Mouse (Mus musculus): ENCODE measurements around the gene Mfsd5. TPM values are rescaled to one million over a fixed set of nuclear protein-coding genes. Genes with fewer than 3 reads are reported as not detected.

Gene Mfsd5
- total RNA-seq (2023): 10 to 100 TPM; 28.8 to 32.5 TPM

GRCm38 (mm10) chr15:102279092-102279782, at the start of gene Mfsd5:
Gene Mfsd5, plus strand, starts transcription at chr15:102279454.

GRCm38 (mm10) chr15:102231748-102232147, 47.5 kb upstream of the Mfsd5 start, which contains the start of gene Itgb7:
Gene Itgb7, minus strand, starts transcription at chr15:102231944.

GRCm38 (mm10) chr15:102257202-102258075, 21.8 kb upstream of the Mfsd5 start, which contains the start of gene Rarg:
Gene Rarg, minus strand, starts transcription at chr15:102257517.

GRCm38 (mm10) chr15:102270274-102270960, 8.8 kb upstream of the Mfsd5 start, which contains the start of gene Gm9918:
Gene Gm9918, plus strand, starts transcription at chr15:102270563.

GRCm38 (mm10) chr15:102295633-102296367, 16.5 kb downstream of the Mfsd5 start, which contains the start of gene Espl1:
Gene Espl1, plus strand, starts transcription at chr15:102296266.

GRCm38 (mm10) chr15:102326022-102326576, 46.8 kb downstream of the Mfsd5 start, which contains the start of gene Pfdn5:
Gene Pfdn5, plus strand, starts transcription at chr15:102326116.

Other genes starting within 250 kb of the Mfsd5 start
- gene Eif4b, start 205.7 kb upstream of the Mfsd5 start, total RNA-seq (2023): 100 to 1,000 TPM; 241 to 248 TPM
- under 1 TPM; 0.15 to 0.77 TPM for gene Tns2, start 179.0 kb upstream of the Mfsd5 start, total RNA-seq (2023)
- 10 to 100 TPM; 37.2 to 42.0 TPM for gene Spryd3, start 143.2 kb upstream of the Mfsd5 start, total RNA-seq (2023)
- not detected for gene Igfbp6, start 135.1 kb upstream of the Mfsd5 start, total RNA-seq (2023)
- gene Soat2, start 128.9 kb upstream of the Mfsd5 start, total RNA-seq (2023): under 1 TPM; 0.41 to 0.50 TPM
- 100 to 1,000 TPM; 146 to 149 TPM for gene Zfp740, start 76.2 kb upstream of the Mfsd5 start, total RNA-seq (2023)
- gene Csad, start 74.7 kb upstream of the Mfsd5 start, total RNA-seq (2023): 10 to 100 TPM; 23.3 to 26.4 TPM
- 100 to 1,000 TPM; 229 to 246 TPM for gene Itgb7, start 47.5 kb upstream of the Mfsd5 start, total RNA-seq (2023)
- under 1 TPM in 1 of 2 experiments, not detected in 1; 0.38 TPM for gene Rarg, start 21.9 kb upstream of the Mfsd5 start, total RNA-seq (2023)
- not detected for gene Gm9918, start 8.9 kb upstream of the Mfsd5 start, total RNA-seq (2023)
- gene Espl1, start 16.8 kb downstream of the Mfsd5 start, total RNA-seq (2023): 1 to 10 TPM in 1 of 2 experiments, under 1 TPM in 1; 0.93 to 1.3 TPM
- 100 to 1,000 TPM; 526 to 540 TPM for gene Pfdn5, start 46.7 kb downstream of the Mfsd5 start, total RNA-seq (2023)
- 10 to 100 TPM; 70.1 to 72.8 TPM for gene Myg1, start 52.3 kb downstream of the Mfsd5 start, total RNA-seq (2023)
- gene Aaas, start 71.3 kb downstream of the Mfsd5 start, total RNA-seq (2023): 10 to 100 TPM; 60.7 to 62.9 TPM
- gene Sp7, start 87.7 kb downstream of the Mfsd5 start, total RNA-seq (2023): not detected
- 100 to 1,000 TPM; 183 TPM for gene Sp1, start 126.7 kb downstream of the Mfsd5 start, total RNA-seq (2023)
- 1 to 10 TPM in 1 of 2 experiments, under 1 TPM in 1; 0.74 to 2.6 TPM for gene Amhr2, start 165.9 kb downstream of the Mfsd5 start, total RNA-seq (2023)
- 100 to 1,000 TPM in 1 of 2 experiments, 10 to 100 TPM in 1; 95.8 to 104 TPM for gene Prr13, start 179.6 kb downstream of the Mfsd5 start, total RNA-seq (2023)
- 100 to 1,000 TPM; 699 to 726 TPM for gene Pcbp2, start 191.1 kb downstream of the Mfsd5 start, total RNA-seq (2023)
- gene Gm10337, start 224.3 kb downstream of the Mfsd5 start, total RNA-seq (2023): 1 to 10 TPM in 1 of 2 experiments, not detected in 1; 7.7 TPM
- 1 to 10 TPM; 1.3 TPM for gene Map3k12, start 237.6 kb downstream of the Mfsd5 start, total RNA-seq (2023)
- 10 to 100 TPM; 50.8 to 57.4 TPM for gene Tarbp2, start 238.7 kb downstream of the Mfsd5 start, total RNA-seq (2023)
- gene Npff, start 245.5 kb downstream of the Mfsd5 start, total RNA-seq (2023): 10 to 100 TPM; 15.7 to 26.0 TPM